Mouse (Mus musculus): ENCODE measurements at regions not wholly inside any gene's neighbourhood (a gene's known extent, or its start where the extent isn't known, plus 50 kb on each side); places are given as distances from the start of the nearest gene placed in this dataset.

DNA sequence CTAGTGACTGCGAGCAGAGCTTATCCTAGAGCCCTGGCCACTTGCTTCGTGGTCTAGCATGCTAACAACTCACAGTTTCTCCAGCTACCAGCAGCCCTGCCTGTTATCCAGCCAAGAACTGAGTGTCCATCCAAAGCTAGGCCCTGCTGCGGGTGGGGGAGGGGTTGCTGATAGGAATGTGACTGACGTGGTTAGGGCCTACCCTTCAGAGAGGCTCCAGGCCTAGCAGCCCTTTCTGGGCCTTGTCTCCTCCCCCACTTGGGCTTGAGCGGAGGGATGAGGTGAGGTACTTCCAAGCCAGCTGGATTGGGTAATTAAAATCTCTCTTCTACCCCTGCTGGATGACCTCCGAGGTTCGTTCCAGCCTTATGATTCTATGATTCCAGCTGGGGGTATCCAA is 79.2 kb downstream of the Efnb1 start:
- TF ChIP-seq CTCF (IDR thresholded peaks at IDR 0.05; ENCODE audit: low read depth, low read length) = no peak
- TF ChIP-seq POLR2A (IDR thresholded peaks at IDR 0.05; ENCODE audit: insufficient read depth, low read length) = no peak
- no peak for TF ChIP-seq EP300 (IDR thresholded peaks at IDR 0.05; ENCODE audit: insufficient read depth, low read depth, low read length)
